Mouse (Mus musculus): Measurements from ENCODE around the gene Zfp777. TPM values are rescaled to one million over a fixed set of nuclear protein-coding genes. Genes with fewer than 3 reads are reported as not detected.
A peak's percentile ranks its signal among the peaks of the same experiment; 100 is the strongest.

Zfp777 gene
- polyA plus RNA-seq (2015; fragmentation: Nextera tagmentation; extraction: Ambion mirVana) = 4.7 TPM in 2 replicates

- no peak for TF ChIP-seq EP300 (IDR thresholded peaks at IDR 0.05)
- TF ChIP-seq CTCF (IDR thresholded peaks at IDR 0.05) = peak; percentile 72
- ATAC-seq (peak; percentile 96), DNase-seq (ENCODE audit: low spot score) (peak; percentile 96)
- Histone ChIP-seq H3K9me3 (ENCODE audit: low read length) (no peaks in the 10 kb centered on the region), H3K27ac (ENCODE audit: low read length) (peak within 1 kb of the TSS; percentile 93), H3K36me3 (ENCODE audit: insufficient read depth, low read length) (peaks cover 6% of the 10 kb centered on the region), H3K27me3 (replicated peaks; ENCODE audit: insufficient read depth, low read length) (no peaks in the 10 kb centered on the region), H3K4me3 (ENCODE audit: low read depth, low read length) (peak within 1 kb of the TSS; percentile 80), H3K4me2 (replicated peaks; ENCODE audit: low read depth, low read length) (peak within 1 kb of the TSS; percentile 93), H3K9ac (replicated peaks; ENCODE audit: low read depth) (peak within 1 kb of the TSS; percentile 84), H3K4me1 (ENCODE audit: insufficient read depth, low read depth, low read length) (peaks cover 5% of the 10 kb centered on the region)
- 1% methylated on average over 53 of the region's 82 CpGs for WGBS
These were observed at the start of gene Zfp777 for GRCm38 (mm10) chr6:48048426-48049272. Zfp777 (minus strand) TSS chr6:48048911.

- TF ChIP-seq EP300 (IDR thresholded peaks at IDR 0.05) (0 out of 2 replicates have a peak, but pooled peaks have one; percentile 5), CTCF (IDR thresholded peaks at IDR 0.05) (peak; percentile 16; the same call in 1 of the 2 replicates)
- H3K4me1 ChIP-seq (ENCODE audit: insufficient read depth, low read depth, low read length) = peaks cover 5% of the 10 kb centered on the region; the same call in 1 of the 2 replicates
- 39% methylated on average over 14 of the region's 14 CpGs for WGBS
These were observed 38.4 kb upstream of the Zfp777 start for GRCm38 (mm10) chr6:48086957-48087715.

GRCm38 (mm10) chr6:48086471-48086878 is 37.8 kb upstream of the Zfp777 start, which contains the start of gene Zfp746:
Zfp746 (minus strand) TSS chr6:48086593.
- Histone ChIP-seq H3K4me2 (replicated peaks; ENCODE audit: low read depth, low read length) (peak within 1 kb of the TSS; percentile 71), H3K36me3 (ENCODE audit: insufficient read depth, low read length) (peaks cover 16% of the 10 kb centered on the region; the same call in 1 of the 2 replicates), H3K27me3 (replicated peaks; ENCODE audit: insufficient read depth, low read length) (no peaks in the 10 kb centered on the region), H3K9ac (replicated peaks; ENCODE audit: low read depth) (peak within 1 kb of the TSS; percentile 89), H3K27ac (ENCODE audit: low read length) (peak within 1 kb of the TSS; percentile 95), H3K9me3 (ENCODE audit: low read length) (no peaks in the 10 kb centered on the region), H3K4me3 (ENCODE audit: low read depth, low read length) (peak within 1 kb of the TSS; percentile 89), H3K4me1 (ENCODE audit: insufficient read depth, low read depth, low read length) (peaks cover 5% of the 10 kb centered on the region; the same call in 1 of the 2 replicates)
- 4% methylated on average over 28 of the region's 53 CpGs for WGBS
- peak; percentile 92 for ATAC-seq
- peak; percentile 92 for DNase-seq (ENCODE audit: low spot score)
- TF ChIP-seq EP300 (IDR thresholded peaks at IDR 0.05) (no peak), CTCF (IDR thresholded peaks at IDR 0.05) (peak; percentile 74)

More at GRCm38 (mm10) chr6:48086957-48087715, 38.4 kb upstream of the Zfp777 start:
- peaks cover 10% of the 10 kb centered on the region; the same call in 1 of the 2 replicates for H3K36me3 ChIP-seq (ENCODE audit: insufficient read depth, low read length)
- H3K27ac ChIP-seq (ENCODE audit: low read length) = no peak overlapping the region
- no peak overlapping the region for H3K9ac ChIP-seq (replicated peaks; ENCODE audit: low read depth)
- DNase-seq (ENCODE audit: low spot score) (no peak), ATAC-seq (no peak)
- H3K9me3 ChIP-seq (ENCODE audit: low read length) = no peaks in the 10 kb centered on the region
- no peaks in the 10 kb centered on the region for H3K27me3 ChIP-seq (replicated peaks; ENCODE audit: insufficient read depth, low read length)
- H3K4me2 ChIP-seq (replicated peaks; ENCODE audit: low read depth, low read length) = peak overlapping the region; percentile 71
- peak overlapping the region; percentile 89 for H3K4me3 ChIP-seq (ENCODE audit: low read depth, low read length)

GRCm38 (mm10) chr6:48085521-48086404 is 37.1 kb upstream of the Zfp777 start:
- ATAC-seq = peak; percentile 89
- no peaks in the 10 kb centered on the region for H3K27me3 ChIP-seq (replicated peaks; ENCODE audit: insufficient read depth, low read length)
- TF ChIP-seq EP300 (IDR thresholded peaks at IDR 0.05) = no peak
- TF ChIP-seq CTCF (IDR thresholded peaks at IDR 0.05) = peak; percentile 51
- H3K4me3 ChIP-seq (ENCODE audit: low read depth, low read length) = peak overlapping the region; percentile 89
- peaks cover 23% of the 10 kb centered on the region; the same call in 1 of the 2 replicates for H3K36me3 ChIP-seq (ENCODE audit: insufficient read depth, low read length)
- 3% methylated on average over 52 of the region's 72 CpGs for WGBS
- H3K4me1 ChIP-seq (ENCODE audit: insufficient read depth, low read depth, low read length) = peaks cover 5% of the 10 kb centered on the region; the same call in 1 of the 2 replicates
- H3K4me2 ChIP-seq (replicated peaks; ENCODE audit: low read depth, low read length) = peak overlapping the region; percentile 71
- peak; percentile 88 for DNase-seq (ENCODE audit: low spot score)
- H3K27ac ChIP-seq (ENCODE audit: low read length) = peak overlapping the region; percentile 95
- peak overlapping the region; percentile 89 for H3K9ac ChIP-seq (replicated peaks; ENCODE audit: low read depth)
- H3K9me3 ChIP-seq (ENCODE audit: low read length) = no peaks in the 10 kb centered on the region

- Histone ChIP-seq H3K4me1 (ENCODE audit: insufficient read depth, low read depth, low read length) (peaks cover 5% of the 10 kb centered on the region; the same call in 1 of the 2 replicates), H3K27ac (ENCODE audit: low read length) (no peak overlapping the region), H3K9ac (replicated peaks; ENCODE audit: low read depth) (no peak overlapping the region), H3K4me2 (replicated peaks; ENCODE audit: low read depth, low read length) (no peak overlapping the region), H3K27me3 (replicated peaks; ENCODE audit: insufficient read depth, low read length) (no peaks in the 10 kb centered on the region), H3K4me3 (ENCODE audit: low read depth, low read length) (no peak overlapping the region), H3K9me3 (ENCODE audit: low read length) (no peaks in the 10 kb centered on the region), H3K36me3 (ENCODE audit: insufficient read depth, low read length) (peaks cover 34% of the 10 kb centered on the region)
- TF ChIP-seq CTCF (IDR thresholded peaks at IDR 0.05) (no peak), EP300 (IDR thresholded peaks at IDR 0.05) (no peak)
- ATAC-seq (no peak), DNase-seq (ENCODE audit: low spot score) (peak; percentile 66)
- 73% methylated on average over 6 of the region's 6 CpGs for WGBS
These were observed 35.1 kb upstream of the Zfp777 start for GRCm38 (mm10) chr6:48083733-48084191.
